ENCODE assay signal across 19 mouse cellular contexts in the genomic region with DNA sequence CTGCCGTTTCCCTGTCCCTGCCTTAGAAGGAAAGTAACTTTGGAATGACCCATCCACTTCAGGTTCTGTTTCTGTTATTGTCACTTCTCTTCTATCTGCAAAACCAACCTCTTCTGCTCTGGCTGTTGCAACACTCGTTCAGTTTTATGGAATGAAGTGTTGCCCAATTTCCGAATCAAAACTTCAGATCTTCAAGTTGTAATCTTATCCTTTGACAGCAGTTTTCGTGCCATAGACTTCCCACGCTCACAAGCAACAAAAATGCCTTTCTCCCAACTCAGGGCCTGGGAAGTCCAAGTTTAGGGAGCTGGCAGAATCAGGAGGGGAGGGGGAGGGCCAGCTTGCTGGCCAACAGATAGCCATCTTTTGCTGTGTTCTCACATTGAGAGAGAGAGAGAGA.
DNase-seq lines count a peak whose midpoint lies in the region; ATAC-seq and TF ChIP-seq lines count a peak whose summit lies in the region.
"Had no signal": no experiment of that assay in that cellular context is flagged by ENCODE, and none has a peak within 500 bp of the region (broad histone marks: within the 10 kb centered on the region; RNA-seq: fewer than 3 reads in every experiment).

No protein-coding gene starts in this region.

- DNase-seq in gastrocnemius, adult 2 months: no peak
- DNase-seq in gastrocnemius, adult 8-10 months (ENCODE audit: low spot score in 2 of 2): no peak
- peak; percentile 81 for DNase-seq in 3T3-L1 (ENCODE audit: low read depth, low spot score)
- DNase-seq in fibroblast of lung, adult 2 months (ENCODE audit: low read depth): peak; percentile 96
- DNase-seq in lung, postnatal 36 days: peak; percentile 75
- no peak for DNase-seq in midbrain, embryonic 14.5 days
- no peak for DNase-seq in spleen, postnatal 14 days (ENCODE audit: low spot score in 2 of 2)
- DNase-seq: cerebellum, adult 8-10 months; gastrocnemius, postnatal 36 days; kidney, postnatal 14 days; layer of hippocampus, adult 9-11 months; retina, postnatal 1 day had no signal

- H3K27me3 ChIP-seq in midbrain, embryonic 14.5 days (ENCODE audit: control insufficient read depth, insufficient read depth, low read length): no peaks in the 10 kb centered on the region
- no peaks in the 10 kb centered on the region for H3K27me3 ChIP-seq in forebrain, embryonic 16.5 days (replicated peaks; ENCODE audit: control insufficient read depth, insufficient read depth, low read length)
- H3K27me3 ChIP-seq: forebrain, embryonic 13.5 days; hindbrain, embryonic 15.5 days; megakaryocyte, embryonic 14.5 days; stomach, embryonic 15.5 days had no signal

- ATAC-seq in midbrain, embryonic 14.5 days (ENCODE audit: low FRiP score, low TSS enrichment): no peak
- ATAC-seq in forebrain, embryonic 16.5 days: no peak
- ATAC-seq: forebrain, embryonic 13.5 days; intestine, postnatal 0 days had no signal

- no peak for TF ChIP-seq CTCF in gastrocnemius, adult 2 months (IDR thresholded peaks at IDR 0.05)

- H3K9ac ChIP-seq in midbrain, embryonic 14.5 days (replicated peaks; ENCODE audit: low read length): no peak overlapping the region
- H3K9ac ChIP-seq in forebrain, embryonic 16.5 days (replicated peaks; ENCODE audit: low read depth, low read length): no peak overlapping the region
- H3K9ac ChIP-seq: forebrain, embryonic 13.5 days; hindbrain, embryonic 15.5 days; stomach, embryonic 15.5 days had no signal

- H3K4me2 ChIP-seq in midbrain, embryonic 14.5 days (ENCODE audit: low read length): no peak overlapping the region
- H3K4me2 ChIP-seq in forebrain, embryonic 16.5 days (ENCODE audit: low read length): no peak overlapping the region
- H3K4me2 ChIP-seq: forebrain, embryonic 13.5 days; hindbrain, embryonic 15.5 days; liver, embryonic 11.5 days; stomach, embryonic 15.5 days had no signal

- intact Hi-C loops in gastrocnemius, adult 2 months (cut with DNase I): no loop called here

- WGBS in midbrain, embryonic 14.5 days: 84% methylated on average over 5 of the region's 5 CpGs
- 83% methylated on average over 5 of the region's 5 CpGs for WGBS in forebrain, embryonic 16.5 days

- H3K4me1 ChIP-seq in midbrain, embryonic 14.5 days (ENCODE audit: control insufficient read depth, insufficient read depth, low read length): no peaks in the 10 kb centered on the region
- H3K4me1 ChIP-seq in forebrain, embryonic 16.5 days (replicated peaks; ENCODE audit: control insufficient read depth, insufficient read depth, low read length): no peaks in the 10 kb centered on the region
- H3K4me1 ChIP-seq: forebrain, embryonic 13.5 days; hindbrain, embryonic 15.5 days; megakaryocyte, embryonic 14.5 days; stomach, embryonic 15.5 days had no signal

- no peaks in the 10 kb centered on the region for H3K9me3 ChIP-seq in midbrain, embryonic 14.5 days (ENCODE audit: control insufficient read depth, low read length)
- H3K9me3 ChIP-seq in forebrain, embryonic 16.5 days (ENCODE audit: control insufficient read depth, low read length): no peaks in the 10 kb centered on the region
- H3K9me3 ChIP-seq: forebrain, embryonic 13.5 days; hindbrain, embryonic 15.5 days; stomach, embryonic 15.5 days had no signal

- H3K27ac ChIP-seq in gastrocnemius, adult 2 months: peak overlapping the region; percentile 70
- H3K27ac ChIP-seq in midbrain, embryonic 14.5 days (replicated peaks; ENCODE audit: low read depth, low read length): no peak overlapping the region
- H3K27ac ChIP-seq in forebrain, embryonic 16.5 days (ENCODE audit: low read length): no peak overlapping the region
- H3K27ac ChIP-seq: forebrain, embryonic 13.5 days; hindbrain, embryonic 15.5 days; stomach, embryonic 15.5 days had no signal

- no peaks in the 10 kb centered on the region for H3K36me3 ChIP-seq in midbrain, embryonic 14.5 days (ENCODE audit: control insufficient read depth, insufficient read depth, low read length)
- H3K36me3 ChIP-seq in forebrain, embryonic 16.5 days (ENCODE audit: control insufficient read depth, insufficient read depth): no peaks in the 10 kb centered on the region
- H3K36me3 ChIP-seq: hindbrain, embryonic 15.5 days; stomach, embryonic 15.5 days had no signal

- H3K4me3 ChIP-seq in gastrocnemius, adult 2 months: no peak overlapping the region
- H3K4me3 ChIP-seq in midbrain, embryonic 14.5 days (replicated peaks; ENCODE audit: low read depth, low read length): no peak overlapping the region
- no peak overlapping the region for H3K4me3 ChIP-seq in forebrain, embryonic 16.5 days (replicated peaks; ENCODE audit: low read length)
- H3K4me3 ChIP-seq: forebrain, embryonic 13.5 days; hindbrain, embryonic 15.5 days; megakaryocyte, embryonic 14.5 days; stomach, embryonic 15.5 days had no signal

Comparison
In these comparisons a context has a peak if more than half of its experiments do, and no peak if none do; other contexts are left out.
1. DNase-seq: peak in 3T3-L1 (single experiment), fibroblast of lung, adult 2 months (single experiment) and lung, postnatal 36 days (single experiment); none in gastrocnemius, adult 2 months (single experiment), gastrocnemius, adult 8-10 months (0 of 2), midbrain, embryonic 14.5 days (single experiment) and spleen, postnatal 14 days (0 of 2).